Mouse (Mus musculus): ENCODE results near the gene Spc24. TPM values are rescaled to one million over a fixed set of nuclear protein-coding genes. Genes with fewer than 3 reads are reported as not detected.

Gene Spc24
- polyA plus RNA-seq, 1 experiment = 3.3 TPM

DNA sequence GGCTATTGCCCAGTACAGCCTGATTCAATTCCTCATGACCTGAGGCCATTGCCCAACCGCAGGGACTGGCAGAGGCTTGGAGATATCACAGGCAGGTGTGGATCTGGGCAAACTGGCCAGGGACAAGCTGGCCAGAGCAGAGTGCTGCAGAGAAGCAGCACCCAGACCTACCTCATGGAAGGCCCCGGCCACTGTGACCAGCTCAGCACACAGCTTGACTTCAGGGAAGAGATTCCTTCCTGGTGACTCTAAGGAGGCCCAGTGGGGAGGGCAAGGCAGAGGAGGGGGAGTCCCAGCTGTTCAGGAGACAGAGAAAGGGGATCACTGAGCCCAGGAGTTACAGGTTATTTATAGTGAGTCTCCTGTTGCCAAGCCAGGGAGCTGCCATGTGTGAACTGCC, 39.1 kb downstream of the Spc24 start:
- DNase-seq (ENCODE audit: extremely low spot score in 1 of 2, low spot score in 1 of 2) = no peak

DNA sequence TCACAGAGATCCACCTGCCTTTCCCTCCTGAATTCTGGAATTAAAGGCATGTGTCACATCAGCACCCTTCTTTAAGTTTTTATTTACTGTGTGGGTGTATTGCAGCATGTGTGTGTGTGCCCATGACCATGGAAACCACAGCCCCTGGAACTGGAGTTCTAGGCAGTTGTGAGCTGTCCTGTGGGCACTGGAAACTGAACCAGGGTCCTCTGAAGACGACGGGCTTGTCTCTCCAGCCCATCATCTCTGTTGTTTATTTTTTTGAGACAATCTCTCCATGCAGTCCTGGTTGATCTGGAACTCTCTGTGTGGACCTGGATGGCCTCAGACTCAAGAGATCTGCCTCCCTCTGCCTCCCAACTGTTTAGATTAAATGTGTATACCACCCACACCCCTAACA, 43.1 kb downstream of the Spc24 start:
- DNase-seq (ENCODE audit: extremely low spot score in 1 of 2, low spot score in 1 of 2) = no peak

DNA sequence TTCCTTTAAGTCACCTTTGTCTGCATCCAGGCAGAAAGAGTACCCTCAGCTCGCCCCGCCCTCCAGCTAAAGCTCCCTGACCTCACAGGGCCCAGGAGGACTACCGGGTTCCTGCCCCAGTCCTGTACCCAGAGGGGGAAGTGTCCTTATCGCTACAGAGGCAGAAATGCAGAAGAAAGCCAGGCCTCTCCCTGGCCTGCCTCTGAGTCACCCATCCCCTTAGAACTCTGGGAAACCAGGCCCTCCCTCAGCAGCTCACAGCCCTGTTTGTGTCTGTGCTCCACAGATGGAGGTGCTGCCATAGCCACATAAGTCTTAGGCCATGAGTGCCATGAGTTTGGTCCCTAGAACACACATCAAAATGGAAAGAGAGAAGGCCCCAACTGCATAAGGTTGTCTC, 44.8 kb downstream of the Spc24 start:
- DNase-seq (ENCODE audit: extremely low spot score in 1 of 2, low spot score in 1 of 2) = no peak

DNA sequence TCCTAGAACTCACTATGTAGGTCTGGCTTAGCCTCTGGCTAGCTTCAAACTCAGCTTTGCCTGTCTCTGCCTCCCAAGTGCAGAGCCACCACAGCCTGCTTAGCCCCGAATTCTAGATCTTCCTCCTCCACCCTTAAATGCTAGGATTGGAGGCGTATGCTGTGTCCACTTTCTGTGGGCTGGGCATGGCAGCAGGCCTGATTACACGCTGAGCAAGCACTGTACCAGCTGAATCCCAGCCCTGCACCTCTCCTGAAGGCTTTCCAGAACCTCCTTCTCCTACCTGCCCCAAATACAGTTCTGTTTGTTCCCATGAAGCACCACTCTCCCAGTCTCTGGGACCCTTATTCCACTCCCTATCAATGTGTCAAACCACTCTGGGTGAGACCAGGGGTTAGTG, 50.8 kb downstream of the Spc24 start:
- DNase-seq (ENCODE audit: extremely low spot score in 1 of 2, low spot score in 1 of 2) = no peak

DNA sequence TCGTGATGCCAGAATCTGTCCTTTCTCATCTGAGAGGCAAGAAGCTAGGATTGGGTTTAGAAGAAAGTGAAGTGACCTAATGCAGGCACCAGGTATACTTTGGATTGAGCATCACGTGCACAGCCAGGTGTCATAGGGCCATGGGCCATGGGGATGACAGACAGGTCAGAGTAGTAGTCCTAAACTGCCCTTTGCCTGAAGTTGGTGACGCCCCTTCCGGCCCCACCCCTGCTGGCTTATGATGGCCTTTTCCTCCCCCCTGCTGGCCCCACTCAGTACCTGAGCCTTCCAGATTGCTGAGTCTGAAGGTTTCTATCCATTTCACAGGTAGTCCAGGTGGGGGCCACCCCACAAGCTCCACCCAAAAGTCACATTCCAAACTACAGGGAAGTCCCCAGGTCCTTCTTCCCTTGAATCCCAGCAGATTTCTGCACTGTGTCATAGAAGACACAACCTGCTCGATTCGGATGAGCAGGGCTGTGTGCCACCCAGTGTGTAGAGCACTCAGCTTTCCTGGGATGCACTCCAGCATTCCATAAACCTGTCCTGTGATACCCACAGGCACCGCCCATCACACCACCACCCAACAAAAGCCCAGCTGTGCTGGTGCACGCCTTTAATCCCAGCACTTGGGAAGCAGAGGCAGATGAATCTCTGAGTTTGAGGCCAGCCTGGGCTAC, 53.4 kb downstream of the Spc24 start:
- no peak for DNase-seq (ENCODE audit: extremely low spot score in 1 of 2, low spot score in 1 of 2)

DNA sequence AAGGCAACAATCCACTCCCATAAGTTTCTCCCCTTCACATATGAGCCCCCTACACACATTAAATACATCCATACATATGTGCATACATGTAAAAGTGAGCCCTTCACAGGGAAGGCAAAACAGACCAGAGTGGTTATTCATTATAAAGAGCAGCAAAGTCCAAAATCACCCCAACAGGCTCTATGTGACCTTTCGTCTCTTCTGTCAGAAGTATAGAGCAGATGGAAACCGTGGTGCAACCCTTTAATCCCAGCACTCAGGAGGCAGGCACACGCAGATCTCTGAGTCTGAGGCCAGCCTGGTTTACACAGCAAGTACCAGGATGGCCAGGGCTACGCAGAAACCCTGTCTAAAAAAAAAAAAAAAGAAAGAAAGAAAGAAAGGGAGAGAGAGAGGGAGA, 54.0 kb downstream of the Spc24 start:
- DNase-seq (ENCODE audit: extremely low spot score in 1 of 2, low spot score in 1 of 2) = no peak

Other genes with a start within 250 kb of the Spc24 start
- gene AB124611, start 234.1 kb downstream of the Spc24 start, polyA plus RNA-seq (2012; rRNA removed) = 0.53 and 0.56 TPM in 2 replicates
- gene Carm1, start 213.4 kb downstream of the Spc24 start, polyA plus RNA-seq (2012; rRNA removed) = 63.6 and 74.3 TPM in 2 replicates
- 53.2 TPM in 2 replicates for gene Timm29, start 167.6 kb downstream of the Spc24 start, polyA plus RNA-seq (2012; rRNA removed)
- gene Yipf2, start 167.5 kb downstream of the Spc24 start, polyA plus RNA-seq (2012; rRNA removed) = 27.6 and 27.8 TPM in 2 replicates
- 77.8 and 83.8 TPM in 2 replicates for gene Smarca4, start 144.1 kb downstream of the Spc24 start, polyA plus RNA-seq (2012; rRNA removed)
- 13.4 and 14.4 TPM in 2 replicates for gene Ldlr, start 36.8 kb downstream of the Spc24 start, polyA plus RNA-seq (2012; rRNA removed)
- gene Kank2, start 38.4 kb upstream of the Spc24 start, polyA plus RNA-seq (2012; rRNA removed) = 7.9 and 8.0 TPM in 2 replicates
- gene Angptl8, start 75.2 kb upstream of the Spc24 start, polyA plus RNA-seq (2012; rRNA removed) = not detected in 2 replicates
- gene Dock6, start 92.3 kb upstream of the Spc24 start, polyA plus RNA-seq (2012; rRNA removed) = 47.7 and 50.1 TPM in 2 replicates
- 10.9 and 13.6 TPM in 2 replicates for gene Rab3d, start 157.9 kb upstream of the Spc24 start, polyA plus RNA-seq (2012; rRNA removed)
- 18.3 and 26.9 TPM in 2 replicates for gene Ccdc159, start 167.2 kb upstream of the Spc24 start, polyA plus RNA-seq (2012; rRNA removed)
- 53.8 and 53.9 TPM in 2 replicates for gene Tmem205, start 167.3 kb upstream of the Spc24 start, polyA plus RNA-seq (2012; rRNA removed)
- 182 and 192 TPM in 2 replicates for gene Plppr2, start 176.7 kb upstream of the Spc24 start, polyA plus RNA-seq (2012; rRNA removed)
- 9.0 and 10.1 TPM in 2 replicates for gene Swsap1, start 195.5 kb upstream of the Spc24 start, polyA plus RNA-seq (2012; rRNA removed)
- 8.8 and 10.3 TPM in 2 replicates for gene Epor, start 203.2 kb upstream of the Spc24 start, polyA plus RNA-seq (2012; rRNA removed)
- 5.0 and 6.7 TPM in 2 replicates for gene Rgl3, start 229.1 kb upstream of the Spc24 start, polyA plus RNA-seq (2012; rRNA removed)
- 6.9 TPM in 2 replicates for gene Ccdc151, start 242.3 kb upstream of the Spc24 start, polyA plus RNA-seq (2012; rRNA removed)
- gene Prkcsh, start 242.5 kb upstream of the Spc24 start, polyA plus RNA-seq (2012; rRNA removed) = 106 and 112 TPM in 2 replicates

Data from frontal cortex, adult 2 months (tissue).